Mouse (Mus musculus) heart, postnatal 10 days (tissue): ENCODE results near the gene Shd. TPM values are rescaled to one million over a fixed set of nuclear protein-coding genes. Genes with fewer than 3 reads are reported as not detected.

Experiments
- DNase-seq, 2 experiments: peaks; one replicate each; pipeline ENCODE4 v3.0.0; 2021
- intact Hi-C: fragments of 180-260 bp; cut with DNase I; formaldehyde crosslinking; loops from one replicate; pipeline ENCODE4 v1.15.1; 2025
- total RNA-seq, 2 experiments: library from RNA; stranded (reverse); gene quantifications; 2 replicates each; pipeline ENCODE4 v1.2.3; 2021

Shd gene
- total RNA-seq, 2 experiments from 2014 or later = 1.8 to 3.4 TPM

- intact Hi-C loops = loop anchor here (5.0 kb wide), 1 partner anchor 293 kb away; no protein-coding TSS in a partner anchor
- DNase-seq = peak; percentile 95 to 98
Measured at GRCm38 (mm10) chr17:55958918-55959728, 11.1 kb upstream of the Shd start, which contains the start of gene Yju2. TSS of gene Yju2 (plus strand) at chr17:55959099.

GRCm38 (mm10) chr17:55959946-55960740 lies 10.1 kb upstream of the Shd start:
- DNase-seq = no peak
- intact Hi-C loops = loop anchor here (5.0 kb wide), 1 partner anchor 292 kb away; no protein-coding TSS in a partner anchor

- intact Hi-C loops = no loop called here
- no peak for DNase-seq
Measured at GRCm38 (mm10) chr17:55960791-55961190, 9.5 kb upstream of the Shd start.

- intact Hi-C loops = no loop called here
- no peak for DNase-seq
Measured at GRCm38 (mm10) chr17:55961631-55962030, 8.6 kb upstream of the Shd start.

GRCm38 (mm10) chr17:55963171-55963570 lies 7.1 kb upstream of the Shd start:
- no peak for DNase-seq
- intact Hi-C loops = no loop called here

- DNase-seq = no peak
- intact Hi-C loops = no loop called here
Measured at GRCm38 (mm10) chr17:55964496-55964895, 5.8 kb upstream of the Shd start.

- DNase-seq = no peak
- intact Hi-C loops = no loop called here
Measured at GRCm38 (mm10) chr17:55964996-55965395, 5.3 kb upstream of the Shd start.

- no peak for DNase-seq
- intact Hi-C loops = no loop called here
Measured at GRCm38 (mm10) chr17:55967186-55967585, 3.1 kb upstream of the Shd start.

GRCm38 (mm10) chr17:55968210-55968609 lies 2.1 kb upstream of the Shd start:
- intact Hi-C loops = no loop called here
- DNase-seq = peak; percentile 41 to 55

GRCm38 (mm10) chr17:55969560-55969959 lies 707 bp upstream of the Shd start:
- intact Hi-C loops = no loop called here
- peak; percentile 29 to 45 for DNase-seq

GRCm38 (mm10) chr17:55971453-55971852 lies 1.2 kb downstream of the Shd start:
- intact Hi-C loops = no loop called here
- no peak for DNase-seq

GRCm38 (mm10) chr17:55976255-55976862 lies 6.1 kb downstream of the Shd start:
- DNase-seq = peak; percentile 83 to 91
- intact Hi-C loops = loop anchor here (1.0 kb wide), 1 partner anchor 34 kb away; no protein-coding TSS in a partner anchor

- DNase-seq = no peak
- intact Hi-C loops = no loop called here
Measured at GRCm38 (mm10) chr17:55977301-55977700, 7.0 kb downstream of the Shd start.

- peak; percentile 43 to 68 for DNase-seq
- intact Hi-C loops = no loop called here
Measured at GRCm38 (mm10) chr17:55986030-55986961, 16.0 kb downstream of the Shd start, which contains the start of gene Fsd1. TSS of gene Fsd1 (plus strand) at chr17:55986509.

- no peak for DNase-seq
Measured at GRCm38 (mm10) chr17:55990278-55990898, 20.1 kb downstream of the Shd start.

GRCm38 (mm10) chr17:55996007-55996406 lies 25.7 kb downstream of the Shd start:
- peak in 1 of 2 experiments; percentile 29 for DNase-seq
- intact Hi-C loops = no loop called here

More at GRCm38 (mm10) chr17:55990278-55990898, 20.1 kb downstream of the Shd start:
- intact Hi-C loops = no loop called here

- intact Hi-C loops = no loop called here
- DNase-seq = no peak
Measured at GRCm38 (mm10) chr17:55999794-56000499, 29.7 kb downstream of the Shd start.

GRCm38 (mm10) chr17:56003000-56003399 lies 32.7 kb downstream of the Shd start:
- DNase-seq = no peak
- intact Hi-C loops = no loop called here
